Mouse (Mus musculus): ENCODE data around the gene Gm21985.
A peak's percentile ranks its signal among the peaks of the same experiment; 100 is the strongest.

Gene Gm21985

DNA sequence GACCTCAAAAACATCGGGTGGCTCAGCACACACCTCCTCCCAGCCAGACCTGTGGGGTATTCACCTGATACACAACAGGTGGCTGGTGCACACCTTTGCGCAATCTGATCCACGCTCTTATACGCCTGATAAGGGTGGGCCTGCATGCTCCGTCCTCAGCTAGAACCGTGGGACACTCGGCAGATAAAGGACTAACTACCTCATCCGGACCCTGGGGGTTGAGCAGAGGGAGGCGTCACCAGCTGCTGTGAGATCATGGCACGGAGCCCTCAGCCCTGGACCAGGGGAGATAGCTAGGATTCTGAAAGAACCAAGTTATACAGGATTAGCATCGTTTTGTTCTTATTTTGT is at the start of gene Gm21985:
TSS of gene Gm21985 (plus strand) at position 73 of the 351 bp plus-strand sequence.
- peak; percentile 47 for DNase-seq

DNA sequence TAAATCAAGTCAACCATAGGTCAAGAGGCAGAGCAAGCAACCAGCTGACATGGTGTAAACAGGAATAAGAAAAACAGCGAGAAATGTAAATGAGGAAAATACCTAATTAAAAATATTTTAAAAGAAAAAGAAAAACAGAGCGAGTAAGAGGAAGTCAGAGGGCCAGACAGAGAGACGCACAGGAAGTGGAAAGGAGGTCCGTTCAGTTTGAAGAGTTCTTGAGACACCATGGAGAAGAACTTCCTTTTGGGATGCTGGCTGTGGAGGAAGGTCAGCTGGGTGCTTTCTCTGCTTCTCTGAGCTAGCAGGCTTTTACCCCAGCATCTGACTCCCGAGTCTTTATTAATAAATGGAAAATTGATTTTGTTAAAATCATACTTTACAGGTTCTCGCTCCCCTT is 48.5 kb upstream of the Gm21985 start:
- DNase-seq = no peak

DNA sequence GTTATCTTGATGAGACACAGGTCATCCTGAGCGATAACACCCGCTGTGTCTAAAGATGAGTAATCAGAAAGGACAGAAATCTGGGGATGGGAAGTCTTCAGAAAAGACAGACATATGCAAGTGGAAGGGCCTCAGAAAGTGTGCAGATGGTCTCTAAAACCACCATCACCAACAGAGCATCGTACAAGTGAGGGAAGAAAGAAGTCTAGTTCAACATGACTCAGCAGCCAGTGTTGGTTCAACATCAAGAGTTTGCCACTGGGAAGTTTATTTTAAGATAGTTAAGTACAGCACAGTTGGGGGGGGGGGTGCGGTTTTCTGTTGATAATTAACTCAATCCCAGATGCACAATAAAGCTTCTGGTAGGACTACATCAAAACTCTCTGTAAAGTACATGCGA is 45.2 kb upstream of the Gm21985 start:
- no peak for DNase-seq

DNA sequence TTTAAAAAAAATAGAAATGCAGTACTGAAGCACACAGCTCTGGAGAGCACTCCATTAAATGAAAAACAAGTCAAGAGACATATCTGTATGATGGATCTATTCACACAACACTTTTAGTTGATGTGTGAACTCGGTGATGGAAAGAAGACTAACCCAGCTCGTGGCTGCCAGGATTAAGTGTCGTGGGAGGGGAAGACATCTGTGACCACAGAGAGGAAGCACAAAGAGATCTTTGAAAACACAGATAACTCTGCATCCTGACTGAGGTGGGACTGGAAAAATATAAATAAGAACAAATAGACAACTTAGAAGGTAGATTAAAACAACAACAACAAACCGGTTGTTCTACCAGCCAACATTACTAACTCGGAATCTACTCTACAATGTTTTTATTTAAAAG is 43.5 kb upstream of the Gm21985 start:
- DNase-seq = no peak

DNA sequence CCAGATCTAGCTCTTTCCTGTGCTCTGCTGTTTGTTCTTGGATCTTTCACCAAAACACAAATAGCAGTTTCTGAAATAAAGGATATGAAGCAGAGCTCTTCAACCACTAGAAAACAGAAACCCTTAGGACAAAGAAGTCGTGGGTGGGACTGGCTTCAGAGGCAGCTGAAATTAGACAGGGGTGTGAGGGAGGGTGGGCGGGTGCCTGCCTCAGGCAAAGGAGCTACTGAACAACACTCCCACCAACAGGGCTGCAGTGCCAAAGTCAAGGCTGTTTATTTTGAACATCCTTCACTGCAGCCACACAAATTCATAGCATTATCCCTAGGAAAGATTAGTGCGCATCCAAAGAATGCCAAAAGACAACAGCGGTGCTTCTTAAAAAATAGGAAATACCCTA is 41.8 kb upstream of the Gm21985 start:
- DNase-seq = no peak

DNA sequence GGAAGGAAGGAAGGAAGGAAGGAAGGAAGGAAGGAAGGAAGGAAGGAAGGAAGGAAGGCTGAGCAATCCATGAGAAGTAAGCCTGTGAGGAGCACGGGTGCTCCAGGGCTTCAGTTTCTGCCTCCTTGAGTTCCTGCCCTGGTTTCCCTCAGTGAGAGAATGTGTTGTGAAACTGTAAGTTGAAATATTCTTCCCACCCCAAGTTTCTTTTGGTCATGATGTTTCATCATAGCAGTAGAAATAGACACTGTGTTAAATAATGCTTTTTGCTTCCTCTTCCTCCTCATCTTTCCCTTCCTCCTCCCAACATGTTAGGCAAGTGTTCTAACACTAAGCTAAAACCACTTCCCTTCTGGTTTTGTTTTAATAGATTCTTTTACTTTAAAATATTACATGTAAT is 33.5 kb upstream of the Gm21985 start:
- no peak for DNase-seq

DNA sequence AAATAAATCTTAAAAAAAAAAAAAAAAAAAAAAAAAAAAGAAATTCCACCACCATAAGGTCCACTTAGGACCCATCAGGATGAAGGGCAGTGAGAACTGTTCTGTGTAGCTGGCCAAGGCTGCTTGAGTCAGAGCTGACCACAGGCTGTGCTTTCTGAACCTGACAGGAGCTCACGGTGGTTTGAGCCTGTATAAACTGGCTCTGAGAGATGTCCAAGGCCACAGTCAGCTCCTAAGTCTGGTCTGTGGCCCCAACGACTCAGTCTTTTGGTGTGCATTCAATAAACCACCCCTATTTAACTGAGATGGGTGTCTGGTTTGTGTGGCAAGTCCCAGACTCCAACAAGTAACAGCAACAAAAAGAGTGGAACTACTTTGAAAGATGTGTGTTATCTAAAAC is 29.5 kb upstream of the Gm21985 start:
- DNase-seq = no peak

DNA sequence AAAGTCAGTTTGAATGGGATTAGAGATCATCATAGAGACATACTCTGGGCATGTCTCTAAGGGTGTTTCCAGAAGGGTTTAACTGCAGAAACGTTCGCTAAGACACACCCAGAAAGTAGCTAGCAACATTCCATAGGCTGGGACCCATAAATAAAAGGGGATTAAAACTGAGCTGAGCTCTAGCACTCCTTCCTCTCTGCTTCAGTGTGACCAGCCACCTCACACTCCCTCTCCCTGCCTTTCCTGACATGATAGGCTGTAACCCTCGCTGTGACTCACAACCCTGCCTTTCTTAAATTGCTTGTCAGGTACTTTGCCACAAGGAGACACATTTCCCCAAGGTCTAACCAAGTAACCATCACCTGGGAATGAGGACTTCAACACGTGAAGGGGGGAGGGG is 28.1 kb upstream of the Gm21985 start:
- no peak for DNase-seq

DNA sequence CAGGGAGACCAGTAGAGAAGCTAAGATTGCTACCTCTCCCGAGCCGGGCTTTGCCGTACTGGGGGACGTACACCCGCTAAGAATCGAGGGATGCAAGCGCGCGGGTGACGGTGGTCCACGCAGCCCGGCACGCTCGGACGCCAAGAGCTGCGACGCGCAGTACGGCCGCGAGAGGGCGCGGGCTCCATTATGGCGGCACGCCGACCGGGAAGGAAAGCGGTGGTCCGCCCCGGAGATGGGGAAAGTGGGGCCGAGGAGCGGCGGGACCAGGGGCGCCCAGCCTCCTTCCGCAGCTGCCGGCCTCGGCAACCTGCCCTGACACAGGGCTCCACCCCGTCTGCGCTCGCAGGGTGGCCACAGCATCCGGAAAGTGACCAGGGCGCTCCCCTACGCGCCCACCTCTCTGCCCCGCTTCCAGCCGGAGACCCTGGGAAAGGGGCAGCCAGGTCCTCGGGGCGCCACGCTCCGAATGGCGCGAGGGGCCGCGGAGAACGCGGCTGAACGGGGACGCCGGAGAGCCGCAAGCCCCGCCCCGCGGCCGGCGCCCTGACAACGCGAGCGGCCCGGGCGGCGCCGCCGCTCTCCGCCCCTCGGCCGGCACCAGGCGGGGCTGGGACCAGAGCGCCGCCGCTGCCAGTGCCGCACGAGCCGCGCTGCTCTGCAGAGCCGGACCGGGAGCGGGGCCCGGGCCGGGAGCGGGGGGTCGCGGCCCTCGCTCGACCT is 26.7 kb upstream of the Gm21985 start, which contains the start of gene Lpcat4:
TSS of gene Lpcat4 (plus strand) at position 257 of the 723 bp plus-strand sequence.
- DNase-seq = peak; percentile 89

DNA sequence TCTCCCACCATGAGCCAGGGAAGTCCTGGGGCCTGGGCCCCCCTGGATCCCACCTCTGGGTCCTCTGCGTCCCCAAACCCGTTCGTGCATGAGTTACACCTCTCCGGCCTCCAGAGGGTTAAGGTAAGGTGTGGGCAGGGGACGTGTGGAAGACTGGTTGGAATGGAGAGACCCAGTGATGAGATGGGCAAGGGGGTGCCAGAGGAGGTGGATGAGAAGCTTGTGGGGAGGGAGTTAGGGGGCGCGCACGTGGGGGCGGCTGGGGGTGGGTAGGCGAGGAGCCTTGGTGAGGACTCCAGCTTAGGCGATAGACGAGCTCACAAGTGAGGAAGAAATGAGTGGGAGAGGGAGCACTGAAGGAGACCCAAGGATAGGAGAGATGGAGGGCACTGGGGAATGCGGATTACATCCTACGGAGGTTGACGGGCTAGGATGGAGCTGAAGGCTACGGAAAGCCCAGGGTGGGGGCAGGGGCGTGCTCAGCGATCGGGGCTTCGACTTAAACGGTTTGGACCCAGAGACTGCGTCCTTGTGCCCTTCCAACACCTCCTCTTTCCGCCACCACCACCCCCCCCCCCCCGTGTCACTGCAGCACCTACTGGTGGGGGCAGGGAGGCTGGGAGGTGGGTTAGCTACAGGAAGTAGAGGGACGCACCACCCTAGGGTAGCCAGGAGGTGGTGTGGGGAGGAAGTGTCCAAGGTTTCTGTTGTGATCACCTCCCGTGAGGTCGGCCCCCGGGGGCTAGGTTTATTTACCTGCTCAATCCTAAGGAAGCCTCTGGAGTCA is 26.0 kb upstream of the Gm21985 start:
- peak; percentile 54 for DNase-seq

DNA sequence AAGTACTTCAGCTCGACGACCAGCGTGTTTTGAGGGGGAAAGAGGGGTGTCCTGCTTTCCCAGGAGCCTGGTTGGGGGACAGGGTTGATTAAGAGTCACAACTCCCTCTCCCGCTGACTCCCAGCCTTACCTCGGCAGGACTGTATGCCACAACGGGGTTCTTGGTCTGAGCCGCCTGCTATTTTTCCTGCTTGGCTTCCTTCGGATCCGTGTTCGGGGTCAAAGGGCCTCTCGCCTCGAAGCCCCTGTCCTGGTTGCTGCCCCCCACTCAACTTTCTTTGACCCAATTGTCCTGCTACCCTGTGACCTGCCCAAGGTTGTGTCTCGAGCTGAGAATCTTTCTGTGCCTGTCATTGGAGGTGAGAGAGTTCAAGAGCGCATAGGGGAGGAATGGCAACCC is 24.3 kb upstream of the Gm21985 start:
- DNase-seq = no peak

DNA sequence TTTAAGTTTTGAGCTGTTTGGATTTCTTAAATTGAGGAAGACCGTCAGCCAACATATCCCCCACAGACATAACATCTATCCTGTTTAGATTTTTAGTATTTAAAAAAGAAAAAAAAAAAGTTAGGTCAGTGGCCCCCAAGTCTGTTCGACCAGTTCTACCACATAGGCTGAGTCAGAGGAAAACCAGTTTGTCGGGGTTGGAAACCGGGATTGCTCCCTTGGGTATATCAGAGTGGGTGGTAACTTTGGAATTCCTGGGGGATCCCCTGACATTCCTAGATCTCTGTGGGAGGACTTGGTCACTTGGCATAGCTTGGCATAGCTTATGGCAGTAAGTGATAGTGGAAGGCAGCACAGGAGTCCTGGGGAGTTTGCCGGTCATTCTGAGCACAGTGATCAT is 20.8 kb upstream of the Gm21985 start:
- DNase-seq = no peak

DNA sequence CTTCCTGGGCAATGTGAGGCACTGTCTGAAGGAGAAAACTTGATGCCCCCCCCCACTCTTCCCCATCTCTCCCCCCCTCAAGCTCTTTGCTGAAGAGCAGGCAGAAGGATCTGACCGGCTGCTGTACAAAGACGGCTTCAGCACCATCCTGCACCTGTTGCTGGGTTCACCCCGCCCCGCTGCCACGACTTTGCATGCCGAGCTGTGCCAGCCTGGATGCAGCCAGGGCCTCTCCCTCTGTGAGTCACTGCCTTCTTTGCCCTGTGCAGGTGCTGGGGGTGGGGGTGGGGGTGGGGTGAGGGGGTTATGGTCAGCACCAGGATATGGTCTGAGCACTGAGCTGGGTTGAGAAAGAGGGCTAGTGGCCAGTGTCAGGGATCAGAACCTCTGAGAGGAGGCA is 19.9 kb upstream of the Gm21985 start:
- DNase-seq = no peak

DNA sequence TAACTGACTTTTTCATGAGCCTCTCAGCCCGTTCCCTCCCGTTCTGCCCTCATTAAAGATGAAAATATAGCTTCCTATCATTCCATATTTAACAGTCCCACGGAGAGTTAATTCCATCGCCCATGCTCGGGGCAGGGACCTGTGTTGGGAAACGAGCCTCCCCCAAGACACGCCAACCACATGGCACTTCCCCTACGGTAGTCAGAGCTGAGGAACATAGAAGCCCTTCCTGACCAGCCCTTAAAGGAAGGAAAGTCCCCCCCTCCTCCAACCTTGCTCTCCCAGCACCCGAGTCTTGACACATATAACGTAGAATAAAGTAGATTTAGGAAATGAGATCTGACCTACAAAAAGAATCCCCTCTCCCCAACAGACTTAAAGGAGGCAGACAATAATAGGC is 18.8 kb upstream of the Gm21985 start:
- DNase-seq = no peak

DNA sequence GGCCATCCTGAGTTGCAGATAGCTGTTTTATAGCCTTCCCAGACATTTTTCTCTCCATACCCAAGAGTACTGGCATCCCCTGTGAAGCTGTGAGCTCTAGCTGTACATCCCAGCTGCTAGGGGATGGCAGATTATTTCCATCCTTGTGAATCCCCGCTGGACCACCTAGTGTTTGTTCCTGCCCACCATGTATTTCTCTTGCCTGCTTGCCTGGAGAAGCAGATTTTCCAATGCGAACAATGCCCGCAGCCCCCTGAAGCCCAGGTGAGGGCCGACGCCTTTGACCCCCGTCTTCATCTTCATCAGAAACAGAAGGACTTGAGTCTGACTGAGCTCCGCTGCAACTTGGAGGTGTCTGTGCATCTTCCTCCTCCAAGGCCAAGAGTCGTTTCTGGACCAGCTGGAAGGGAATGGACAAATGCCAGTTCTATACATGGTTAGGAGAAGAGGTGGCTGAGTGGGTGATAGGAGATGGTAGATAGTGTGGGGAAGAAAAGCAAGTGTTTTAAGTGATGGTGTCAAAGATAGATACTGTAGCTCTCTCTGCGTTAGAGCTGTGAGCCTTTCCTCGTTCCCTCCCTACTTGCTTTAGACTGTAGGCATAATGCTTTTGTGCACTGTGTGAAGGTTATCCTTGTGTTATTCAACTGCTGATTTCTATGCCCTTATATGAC is 16.2 kb upstream of the Gm21985 start:
- no peak for DNase-seq

DNA sequence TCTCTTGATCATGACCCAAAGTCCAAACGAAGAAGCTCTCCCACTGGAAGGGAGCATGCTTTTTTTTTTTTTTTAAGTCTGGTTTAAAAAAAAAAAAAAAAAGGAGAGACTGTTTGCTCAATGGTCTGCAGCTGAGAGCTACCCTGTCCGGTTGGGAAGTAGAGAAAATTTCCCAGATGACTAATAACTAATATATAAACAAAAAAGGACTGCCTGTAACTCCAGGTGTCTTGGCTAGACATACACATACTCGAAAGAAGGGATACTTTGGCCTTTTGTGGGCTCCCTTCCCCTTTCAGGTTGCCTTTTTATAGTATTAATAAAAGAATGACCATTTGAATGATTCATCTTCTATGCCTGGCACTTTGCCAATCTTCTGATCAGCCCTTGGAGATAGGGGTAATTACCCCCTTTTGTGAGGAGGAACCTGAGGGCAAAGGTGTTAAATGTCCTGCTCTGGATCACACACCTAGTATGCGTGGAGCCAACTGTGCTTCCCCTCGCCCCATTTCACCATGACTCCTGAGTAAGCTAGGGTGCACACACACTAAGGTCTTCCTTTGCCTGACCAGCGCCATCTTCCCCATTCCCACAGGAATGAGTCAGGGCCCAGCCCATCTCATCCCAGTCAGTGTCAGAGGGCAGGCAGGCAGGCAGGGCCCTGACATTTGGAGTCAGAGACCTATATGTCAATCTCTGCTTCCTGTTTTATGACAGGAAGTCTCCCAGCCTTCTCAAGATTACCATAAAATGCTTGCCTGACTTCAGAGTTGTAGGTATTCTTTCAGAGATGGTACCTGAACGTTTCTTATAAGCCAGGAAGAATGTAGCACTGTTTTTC is 11.2 kb upstream of the Gm21985 start:
- no peak for DNase-seq

DNA sequence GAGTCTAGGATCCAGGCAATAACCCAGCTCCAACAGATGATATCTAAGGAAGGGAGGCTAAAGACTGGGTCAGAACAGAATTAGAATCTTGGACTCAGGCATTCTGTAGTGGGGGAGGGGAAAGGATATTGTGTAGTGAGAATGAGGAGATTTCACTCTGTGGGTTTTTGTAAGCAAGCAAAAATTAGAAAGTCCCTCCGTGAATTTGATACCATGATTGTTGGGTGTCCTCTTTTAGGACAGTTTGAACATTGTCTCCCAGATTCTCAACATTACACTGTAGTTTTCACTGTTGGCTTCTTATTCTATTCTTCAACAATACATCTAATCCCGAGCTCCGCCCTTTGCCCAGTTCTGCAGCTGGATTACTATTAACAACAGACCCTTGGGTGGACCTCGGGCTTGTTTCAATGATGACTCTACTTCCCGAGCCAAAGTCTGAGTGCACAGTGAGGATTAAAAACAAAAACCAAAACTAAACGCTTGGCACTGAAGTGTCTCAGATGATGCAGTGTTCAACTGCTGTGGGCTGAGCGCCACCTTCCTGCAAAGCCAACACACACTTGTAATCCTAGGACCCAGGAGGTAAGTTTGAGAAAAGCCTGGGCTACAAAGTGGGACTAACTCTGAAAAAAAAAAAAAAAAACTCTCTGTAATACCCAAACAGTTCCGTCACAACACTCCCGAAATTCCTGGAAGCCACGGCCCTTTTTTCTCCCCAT is 6.7 kb upstream of the Gm21985 start, which contains the start of gene Nutm1:
TSS of gene Nutm1 (minus strand) at position 51 of the 722 bp plus-strand sequence.
- DNase-seq = no peak

DNA sequence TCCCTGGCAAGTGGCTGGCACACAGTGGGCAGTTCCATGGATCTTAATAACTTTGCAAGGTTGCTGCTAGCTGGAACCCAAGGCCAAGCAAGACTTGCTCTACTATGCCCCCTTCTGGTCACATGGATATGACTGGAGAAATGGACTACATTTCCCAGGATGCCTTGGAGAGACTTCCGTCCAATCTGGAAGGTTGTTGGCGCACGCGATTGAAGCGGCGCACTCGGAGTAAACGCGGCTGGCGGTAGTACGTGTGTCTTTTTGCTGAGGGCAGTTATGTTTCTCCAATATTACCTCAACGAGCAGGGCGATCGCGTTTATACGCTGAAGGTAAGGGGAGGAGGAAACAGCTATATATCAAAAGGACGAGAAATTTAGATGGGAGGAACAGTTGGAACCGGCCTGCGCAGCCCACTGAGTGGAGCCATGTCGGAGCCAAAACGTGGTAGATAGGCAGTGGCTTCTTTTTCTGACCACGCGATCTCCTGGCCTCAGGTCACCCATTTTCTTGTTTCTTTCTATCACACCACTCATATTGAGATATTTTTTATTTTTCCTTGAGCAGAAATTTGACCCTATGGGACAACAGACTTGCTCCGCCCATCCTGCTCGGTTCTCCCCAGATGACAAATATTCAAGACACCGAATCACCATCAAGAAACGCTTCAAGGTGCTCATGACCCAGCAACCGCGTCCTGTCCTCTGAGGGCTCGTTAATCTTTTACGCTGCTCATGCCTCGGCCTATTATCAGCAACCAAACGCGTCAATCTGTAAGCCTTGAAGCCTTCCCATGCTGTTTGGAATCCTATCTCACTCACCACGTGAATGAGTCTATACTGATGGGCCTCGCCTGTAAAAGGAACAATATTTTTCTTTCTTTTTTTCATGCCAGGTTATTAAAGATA is 4.1 kb upstream of the Gm21985 start, which contains the start of gene Nop10:
TSS of gene Nop10 (plus strand) at position 179 of the 906 bp plus-strand sequence.
- peak; percentile 88 for DNase-seq

DNA sequence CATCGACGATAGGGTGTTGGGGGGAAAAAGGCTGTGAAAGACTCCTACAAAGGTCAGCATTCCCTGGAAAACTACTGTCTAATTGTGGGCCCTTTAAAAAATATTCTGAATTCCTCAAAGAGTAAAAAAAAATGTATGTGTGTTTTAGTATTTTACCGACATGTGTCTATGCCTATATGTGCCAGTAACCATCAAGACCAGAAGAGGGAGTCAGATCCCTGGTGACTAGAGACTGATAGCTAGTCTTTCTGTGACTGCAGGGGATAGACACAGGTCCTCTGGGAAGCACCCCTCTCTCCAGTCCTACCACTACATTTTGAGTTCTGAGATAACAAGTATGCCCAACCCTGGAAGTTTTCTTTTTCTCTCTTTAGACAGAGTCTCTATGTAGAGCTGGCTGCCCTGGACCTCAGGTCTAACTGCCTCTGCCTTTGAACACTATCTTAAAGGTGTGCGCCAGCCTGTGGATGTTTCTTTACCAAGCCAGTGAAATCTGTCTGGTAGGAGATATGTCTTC is 3.3 kb upstream of the Gm21985 start:
- no peak for DNase-seq

DNA sequence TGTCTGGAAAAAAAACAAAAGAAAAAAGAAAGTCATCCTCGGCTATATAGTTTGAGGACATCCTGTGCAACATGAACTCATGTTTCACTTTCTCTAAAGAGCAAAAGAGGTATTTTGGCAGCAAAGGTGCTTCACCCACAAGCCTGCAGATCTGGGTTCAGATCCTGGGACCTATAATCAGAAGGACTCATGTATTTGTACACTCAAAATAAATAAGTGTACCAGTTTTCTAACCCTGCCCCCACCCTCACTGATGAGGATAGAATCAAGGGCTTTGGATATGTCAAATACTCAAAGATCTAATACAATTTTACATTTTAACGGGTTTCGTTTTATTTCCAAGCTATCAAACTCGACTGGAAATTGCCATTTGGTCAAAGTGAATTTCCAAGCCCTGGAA is 1.8 kb upstream of the Gm21985 start:
- no peak for DNase-seq
